Mouse (Mus musculus): ENCODE measurements around the gene Med14. TPM values are rescaled to one million over a fixed set of nuclear protein-coding genes. Genes with fewer than 3 reads are reported as not detected.

The Med14 gene
- polyA plus RNA-seq (2016; fragmentation: Nextera tagmentation; extraction: Ambion mirVana), result 17.7 and 21.6 TPM in 2 replicates

DNA sequence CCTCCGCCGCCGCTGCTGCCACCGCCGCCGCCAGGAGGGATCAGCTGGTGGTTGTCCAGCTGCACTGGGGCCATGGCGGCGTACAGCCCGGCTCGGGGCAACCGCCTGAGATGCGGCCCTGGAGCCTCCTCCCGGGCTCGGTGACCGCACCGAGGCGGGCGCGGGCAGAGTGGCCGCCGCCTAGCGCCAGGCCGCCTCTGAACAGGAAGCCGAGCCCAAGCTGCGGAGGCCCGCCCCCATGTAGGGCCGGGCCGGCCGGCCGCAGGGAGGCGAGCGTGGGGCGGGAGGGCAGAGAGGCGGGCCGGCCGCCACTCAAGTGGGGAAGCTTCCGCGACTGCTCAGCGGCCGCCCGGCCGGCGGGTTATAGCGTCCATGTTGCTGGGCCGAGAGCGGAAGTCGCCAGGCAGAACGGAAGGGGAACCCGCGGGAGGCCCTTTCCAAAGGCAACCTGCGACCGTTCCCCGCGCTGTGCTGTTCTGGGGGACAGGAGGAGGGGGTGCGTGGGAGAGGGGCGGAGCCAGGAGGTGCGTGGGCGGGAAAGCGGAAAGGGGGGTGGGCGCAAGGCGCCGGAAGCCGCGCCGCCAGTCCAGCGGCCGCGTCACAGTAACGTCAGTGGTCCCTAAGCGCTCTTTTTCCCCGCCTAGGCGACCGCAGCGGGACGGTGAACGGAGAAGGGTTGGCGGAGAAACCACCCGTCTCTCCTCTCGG is at the start of gene Med14:
Gene Med14, minus strand, starts transcription at position 448 of the 708 bp plus-strand sequence.
- H3K4me3 ChIP-seq, result peak within 1 kb of the TSS; percentile 69
- 4% methylated on average over 67 of the region's 79 CpGs for WGBS

DNA sequence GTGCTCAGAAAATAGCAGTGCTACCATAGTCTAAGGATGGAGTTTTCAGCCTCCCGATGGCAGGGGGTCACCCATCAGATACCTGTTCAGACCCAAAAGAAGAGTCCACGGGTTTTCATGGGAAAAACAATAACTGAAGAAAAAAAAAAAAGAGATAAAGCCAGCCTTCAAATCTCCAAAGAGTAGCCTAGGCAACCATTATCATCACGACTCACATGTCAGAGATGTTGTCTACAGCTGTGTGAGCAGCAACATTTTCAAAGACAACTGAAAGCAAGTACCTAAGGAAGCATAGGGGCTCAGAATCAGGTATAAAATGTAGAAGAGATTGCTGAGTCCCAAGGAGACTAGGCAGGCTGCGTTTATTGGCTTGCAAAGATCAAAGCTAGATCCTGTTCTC is 38.7 kb upstream of the Med14 start:
- H3K4me1 ChIP-seq, result no peaks in the 10 kb centered on the region
- no peaks in the 10 kb centered on the region for H3K36me3 ChIP-seq
- no peaks in the 10 kb centered on the region for H3K9me3 ChIP-seq
- no peak for DNase-seq (ENCODE audit: low spot score)
- 62% methylated on average over 4 of the region's 4 CpGs for WGBS
- H3K27me3 ChIP-seq (ENCODE audit: insufficient read depth, poor library complexity, severe bottlenecking), result no peaks in the 10 kb centered on the region
- no peak overlapping the region for H3K27ac ChIP-seq
- no peak overlapping the region for H3K4me3 ChIP-seq

More for the DNA sequence above, at the start of gene Med14:
- Histone ChIP-seq H3K27me3 (ENCODE audit: insufficient read depth, poor library complexity, severe bottlenecking) (peaks cover 13% of the 10 kb centered on the region), H3K9me3 (0 out of 2 replicates have a peak, but pooled peaks cover 2% of the 10 kb centered on the region), H3K27ac (peak within 1 kb of the TSS; percentile 93), H3K36me3 (no peaks in the 10 kb centered on the region), H3K4me1 (no peaks in the 10 kb centered on the region)
- DNase-seq (ENCODE audit: low spot score), result peak; percentile 94

DNA sequence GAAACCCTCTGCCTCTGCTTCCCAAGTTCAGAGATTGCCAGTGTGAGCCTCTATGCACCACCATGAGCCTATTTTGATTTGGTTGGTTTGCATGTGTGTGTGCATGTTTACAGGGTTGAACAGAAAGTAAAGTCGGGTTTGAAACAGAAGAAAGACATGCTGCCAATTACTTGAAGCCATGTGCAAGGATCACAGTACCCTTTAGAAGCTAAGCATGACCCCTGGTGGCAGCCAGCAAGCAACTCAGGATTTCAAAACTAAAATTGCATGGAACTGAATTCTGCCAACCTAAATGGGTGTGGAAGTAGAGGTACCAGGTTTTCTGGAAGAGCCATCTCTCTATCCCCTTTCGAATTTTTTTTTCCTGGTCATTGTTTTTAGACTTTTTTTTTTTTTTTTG is 33.0 kb upstream of the Med14 start:
- Histone ChIP-seq H3K27me3 (ENCODE audit: insufficient read depth, poor library complexity, severe bottlenecking) (no peaks in the 10 kb centered on the region), H3K4me3 (no peak overlapping the region), H3K27ac (no peak overlapping the region), H3K4me1 (no peaks in the 10 kb centered on the region), H3K9me3 (no peaks in the 10 kb centered on the region), H3K36me3 (no peaks in the 10 kb centered on the region)
- no peak for DNase-seq (ENCODE audit: low spot score)
- WGBS, result 39% methylated on average over 2 of the region's 2 CpGs

DNA sequence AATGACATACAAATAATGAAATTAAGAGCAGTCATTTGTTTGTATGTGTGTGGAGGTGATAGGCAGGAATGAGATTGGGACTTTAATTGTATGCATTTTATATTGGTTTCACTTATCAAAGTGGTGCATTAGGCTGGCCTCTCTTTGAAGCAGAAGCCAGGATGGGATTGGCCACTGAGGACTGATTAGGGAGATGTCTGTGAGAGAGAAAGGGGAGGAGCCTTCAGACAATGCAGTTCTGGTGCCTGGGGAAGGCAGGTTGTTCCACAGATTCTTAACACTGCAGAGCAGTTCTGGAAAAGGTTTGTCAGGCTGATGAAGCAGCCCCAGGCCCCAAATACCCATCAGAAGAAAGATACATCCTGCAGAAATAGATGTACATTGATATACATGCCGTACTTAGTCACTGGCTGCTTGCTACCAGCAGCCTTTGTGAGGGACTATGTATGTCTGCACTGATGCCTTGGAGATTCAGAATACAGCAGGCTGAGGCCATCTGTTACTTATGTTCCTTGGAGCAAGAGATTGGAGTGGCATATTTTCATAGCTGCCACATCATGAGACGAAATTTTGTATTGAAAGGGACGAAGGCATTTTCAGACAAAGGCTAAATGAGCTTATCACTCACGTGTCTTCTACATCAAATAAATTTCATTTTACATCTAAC is 29.9 kb upstream of the Med14 start:
- WGBS, result 78% methylated on average over 4 of the region's 4 CpGs
- Histone ChIP-seq H3K9me3 (no peaks in the 10 kb centered on the region), H3K36me3 (no peaks in the 10 kb centered on the region), H3K27me3 (ENCODE audit: insufficient read depth, poor library complexity, severe bottlenecking) (no peaks in the 10 kb centered on the region), H3K4me3 (no peak overlapping the region), H3K4me1 (no peaks in the 10 kb centered on the region), H3K27ac (no peak overlapping the region)
- DNase-seq (ENCODE audit: low spot score), result no peak

DNA sequence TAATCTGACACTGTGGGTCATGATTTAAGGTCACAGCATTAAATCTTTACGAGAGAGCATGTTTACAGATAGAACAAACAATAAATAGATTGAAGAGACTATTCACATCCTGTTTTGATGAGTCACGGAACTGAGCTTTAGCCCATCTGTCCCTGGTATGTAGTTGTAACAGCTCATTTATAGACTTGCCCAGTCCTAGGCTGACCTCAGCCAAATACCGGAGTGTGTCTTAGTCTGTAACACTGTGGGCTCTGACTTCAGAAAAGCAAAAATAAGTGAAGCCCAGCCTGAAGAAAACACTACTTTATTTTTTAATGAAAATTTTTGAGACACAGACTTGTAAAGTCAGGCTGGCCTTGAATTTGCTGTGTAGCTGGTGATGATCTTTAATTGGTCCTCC is 11.4 kb upstream of the Med14 start:
- Histone ChIP-seq H3K4me3 (no peak overlapping the region), H3K36me3 (no peaks in the 10 kb centered on the region), H3K27ac (no peak overlapping the region), H3K9me3 (no peaks in the 10 kb centered on the region), H3K27me3 (ENCODE audit: insufficient read depth, poor library complexity, severe bottlenecking) (no peaks in the 10 kb centered on the region), H3K4me1 (no peaks in the 10 kb centered on the region)
- no peak for DNase-seq (ENCODE audit: low spot score)
- 75% methylated on average over 3 of the region's 3 CpGs for WGBS

DNA sequence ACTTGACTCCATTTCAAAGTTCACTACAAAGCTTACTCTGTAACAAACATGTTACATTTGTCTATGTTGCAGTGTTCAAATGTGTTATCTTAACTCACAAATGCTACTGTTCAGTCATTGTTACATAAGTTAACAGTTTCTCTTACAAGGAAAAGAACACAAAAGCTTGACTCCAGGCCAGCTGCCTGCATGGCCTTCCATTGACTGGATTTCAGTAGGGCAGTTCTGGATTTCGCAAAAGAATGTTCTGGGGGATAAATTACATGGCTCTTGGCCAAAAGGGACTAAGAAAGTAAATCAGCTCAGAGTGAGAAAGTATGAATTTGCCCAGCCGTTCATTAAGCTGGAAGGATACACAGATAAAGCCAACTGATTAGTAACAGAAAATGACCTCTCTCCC is 9.7 kb upstream of the Med14 start:
- no peaks in the 10 kb centered on the region for H3K27me3 ChIP-seq (ENCODE audit: insufficient read depth, poor library complexity, severe bottlenecking)
- no peak overlapping the region for H3K27ac ChIP-seq
- DNase-seq (ENCODE audit: low spot score), result no peak
- H3K4me1 ChIP-seq, result no peaks in the 10 kb centered on the region
- 70% methylated on average over 2 of the region's 2 CpGs for WGBS
- no peaks in the 10 kb centered on the region for H3K36me3 ChIP-seq
- H3K9me3 ChIP-seq, result no peaks in the 10 kb centered on the region
- no peak overlapping the region for H3K4me3 ChIP-seq

DNA sequence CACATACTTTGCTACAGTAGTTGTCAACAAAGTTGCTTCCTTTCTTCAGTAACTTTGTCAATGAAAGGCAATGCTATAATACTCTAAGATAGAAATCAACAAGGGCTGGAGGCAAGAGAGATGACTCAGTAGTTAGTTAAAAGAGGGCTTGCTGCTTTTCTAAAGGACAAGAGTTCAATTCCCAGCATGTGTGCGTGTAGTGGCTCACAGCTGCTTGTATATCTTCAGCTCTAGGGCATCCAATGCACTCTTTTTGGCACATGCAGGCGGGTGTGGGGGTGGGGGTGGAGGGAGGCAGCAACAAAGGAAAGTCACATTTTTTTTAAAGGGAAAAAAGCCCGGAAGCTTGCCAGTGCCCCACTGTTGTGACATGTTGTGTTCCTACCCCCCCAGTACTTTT is 6.7 kb upstream of the Med14 start:
- no peaks in the 10 kb centered on the region for H3K27me3 ChIP-seq (ENCODE audit: insufficient read depth, poor library complexity, severe bottlenecking)
- no peaks in the 10 kb centered on the region for H3K36me3 ChIP-seq
- no peaks in the 10 kb centered on the region for H3K9me3 ChIP-seq
- no peak for DNase-seq (ENCODE audit: low spot score)
- H3K4me3 ChIP-seq, result no peak overlapping the region
- WGBS, result 54% methylated on average over 3 of the region's 3 CpGs
- H3K4me1 ChIP-seq, result no peaks in the 10 kb centered on the region
- no peak overlapping the region for H3K27ac ChIP-seq

DNA sequence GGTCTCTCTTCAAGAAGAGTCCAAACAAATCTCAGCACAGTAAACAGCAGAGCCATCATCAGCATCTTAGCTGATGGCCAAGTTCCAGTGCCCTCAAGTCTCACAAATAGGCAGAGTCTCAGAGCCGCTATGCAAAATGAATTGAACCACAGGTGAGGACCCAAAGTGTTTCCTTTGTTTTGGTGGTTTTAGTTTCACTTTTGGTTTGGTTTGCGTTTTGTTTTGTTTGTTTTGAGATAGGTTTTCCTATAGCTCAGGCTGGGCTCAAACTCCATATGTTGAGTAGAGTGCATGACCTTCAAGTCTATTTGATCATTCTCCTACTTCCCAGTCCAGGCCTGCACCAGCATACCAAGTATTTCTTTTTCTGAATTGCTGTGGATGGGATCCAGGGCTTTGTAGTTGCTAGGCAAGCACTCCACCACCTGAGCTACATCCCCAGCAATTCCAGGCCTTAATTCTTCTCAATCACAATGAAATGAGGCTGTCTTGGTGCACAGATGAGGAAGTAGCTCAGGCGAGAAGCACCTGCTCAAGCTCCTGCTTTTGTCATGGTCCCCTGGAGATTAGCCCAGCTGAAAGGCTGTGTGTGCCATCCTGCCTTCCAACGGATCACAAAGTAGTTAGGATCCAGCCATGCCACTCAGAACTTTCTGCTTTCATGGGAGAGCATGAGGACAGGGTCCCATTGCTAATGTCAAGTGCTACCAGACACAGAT is 5.1 kb upstream of the Med14 start:
- Histone ChIP-seq H3K36me3 (no peaks in the 10 kb centered on the region), H3K4me3 (no peak overlapping the region), H3K27ac (no peak overlapping the region), H3K27me3 (ENCODE audit: insufficient read depth, poor library complexity, severe bottlenecking) (peaks cover 3% of the 10 kb centered on the region), H3K4me1 (no peaks in the 10 kb centered on the region), H3K9me3 (0 out of 2 replicates have a peak, but pooled peaks cover under 1% of the 10 kb centered on the region)
- WGBS, result 66% methylated on average over 4 of the region's 4 CpGs
- DNase-seq (ENCODE audit: low spot score), result no peak

DNA sequence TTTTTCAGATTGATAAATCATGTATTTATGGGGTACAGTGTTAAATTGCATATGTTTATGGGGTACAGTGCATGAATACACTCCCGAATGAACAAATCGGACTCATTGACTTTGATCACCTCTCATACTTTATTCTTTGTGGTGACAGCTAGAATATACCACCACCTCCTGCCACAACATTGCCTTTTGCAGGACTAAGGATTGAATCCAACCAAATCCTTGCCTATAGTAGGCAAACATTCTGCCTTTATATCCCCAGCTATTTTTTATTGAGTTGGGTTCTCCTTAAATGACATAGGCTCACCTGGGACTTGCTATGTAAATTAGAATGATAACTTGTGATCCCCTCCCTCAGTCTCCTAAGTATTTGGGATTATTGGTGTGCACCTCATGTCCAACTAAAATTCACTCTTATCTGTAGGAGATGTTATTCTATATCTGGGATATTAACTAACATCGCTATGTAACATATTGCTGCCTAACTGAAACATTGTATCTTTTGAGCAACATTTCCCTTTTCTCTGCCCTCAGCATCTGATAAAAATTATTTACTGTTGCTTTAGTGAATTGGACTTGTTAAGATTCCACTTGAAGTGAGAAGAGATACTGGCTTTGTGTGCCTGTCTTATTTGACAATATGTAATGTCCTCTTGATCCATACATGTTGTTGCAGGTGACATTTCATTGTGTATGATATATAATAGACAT is 1.4 kb upstream of the Med14 start:
- DNase-seq (ENCODE audit: low spot score), result no peak
- Histone ChIP-seq H3K9me3 (0 out of 2 replicates have a peak, but pooled peaks cover 2% of the 10 kb centered on the region), H3K36me3 (no peaks in the 10 kb centered on the region), H3K4me3 (peak overlapping the region; percentile 69), H3K27ac (peak overlapping the region; percentile 93), H3K27me3 (ENCODE audit: insufficient read depth, poor library complexity, severe bottlenecking) (peaks cover 13% of the 10 kb centered on the region), H3K4me1 (no peaks in the 10 kb centered on the region)
- 85% methylated on average over 3 of the region's 3 CpGs for WGBS

DNA sequence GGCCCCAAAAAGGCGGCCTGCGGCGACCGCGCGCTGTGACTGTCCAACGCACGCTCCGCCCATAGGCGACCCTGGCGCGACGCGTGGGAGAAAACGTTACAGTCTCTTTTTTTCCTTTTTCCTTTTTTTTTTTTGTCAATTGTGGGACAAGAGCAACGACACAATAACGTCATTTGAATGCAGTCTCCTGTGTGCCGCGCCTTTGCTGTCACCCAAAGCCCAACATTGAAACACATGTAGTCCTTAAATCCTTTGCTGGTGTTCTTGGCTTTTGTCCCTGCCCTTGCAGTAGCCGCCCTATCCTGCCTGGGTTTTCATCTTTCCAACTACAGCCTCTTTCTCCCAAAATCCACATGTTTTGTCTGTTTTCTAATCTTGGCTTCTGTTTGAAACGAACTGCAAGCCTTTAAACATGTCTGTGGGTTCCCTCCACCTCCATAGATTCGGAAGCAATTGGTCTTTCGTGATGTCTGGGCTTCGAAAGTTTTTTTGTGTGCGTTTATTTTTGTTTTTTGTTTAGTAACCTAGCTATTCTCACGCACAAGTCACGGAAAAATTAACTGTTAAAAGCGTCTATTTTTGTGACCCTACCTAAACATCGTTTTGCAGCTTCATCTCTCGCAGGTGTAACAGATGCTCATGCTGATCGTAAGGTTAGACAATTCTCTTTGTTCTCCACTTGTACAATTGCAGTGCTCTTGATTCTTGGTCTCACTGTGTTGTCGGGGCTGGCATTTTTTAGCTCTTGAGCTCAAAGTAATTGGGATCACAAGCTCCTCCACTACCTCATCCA is 657 bp upstream of the Med14 start:
- no peaks in the 10 kb centered on the region for H3K36me3 ChIP-seq
- H3K4me3 ChIP-seq, result peak overlapping the region; percentile 69
- 0 out of 2 replicates have a peak, but pooled peaks cover 2% of the 10 kb centered on the region for H3K9me3 ChIP-seq
- peaks cover 13% of the 10 kb centered on the region for H3K27me3 ChIP-seq (ENCODE audit: insufficient read depth, poor library complexity, severe bottlenecking)
- no peak for DNase-seq (ENCODE audit: low spot score)
- H3K27ac ChIP-seq, result peak overlapping the region; percentile 93
- no peaks in the 10 kb centered on the region for H3K4me1 ChIP-seq
- 12% methylated on average over 32 of the region's 32 CpGs for WGBS

DNA sequence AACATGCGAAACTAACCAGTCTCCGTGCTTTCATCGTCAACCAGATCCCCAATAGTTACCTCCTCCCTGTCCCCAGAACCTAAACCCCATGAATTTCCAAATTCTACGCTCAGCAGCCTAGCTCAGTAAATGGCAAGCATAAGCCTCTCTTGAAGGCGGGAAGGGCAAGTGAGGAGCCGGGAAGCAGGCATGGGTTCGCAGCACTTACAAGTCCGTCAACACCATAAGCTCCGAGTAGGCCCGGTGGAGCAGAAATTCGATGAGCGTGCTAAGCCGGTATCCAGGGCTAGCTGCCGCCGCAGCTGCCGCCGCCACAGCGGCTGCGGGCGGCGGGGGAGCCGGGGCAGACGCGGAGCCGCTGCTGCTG is 631 bp downstream of the Med14 start:
- peak overlapping the region; percentile 93 for H3K27ac ChIP-seq
- DNase-seq (ENCODE audit: low spot score), result peak; percentile 77
- WGBS, result 8% methylated on average over 25 of the region's 25 CpGs

DNA sequence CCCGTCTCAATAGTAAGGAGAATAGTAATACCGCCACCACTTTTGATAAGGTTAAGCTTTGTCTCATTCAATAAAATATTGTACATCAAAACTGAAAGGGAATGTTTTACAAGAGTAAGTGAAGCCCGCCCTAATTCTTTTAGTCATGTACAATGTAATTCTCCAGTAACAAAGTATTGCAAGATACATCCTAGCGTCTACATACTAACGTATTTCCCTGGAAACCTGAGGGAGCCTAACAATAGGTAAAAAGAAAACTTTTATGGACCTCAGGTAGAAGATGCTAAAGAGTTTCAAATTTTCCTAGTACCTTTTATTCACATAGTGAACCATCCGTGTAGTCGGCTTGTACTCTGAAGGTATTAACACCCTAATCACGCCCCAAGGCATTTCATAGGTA is 1.4 kb downstream of the Med14 start:
- peaks cover 13% of the 10 kb centered on the region for H3K27me3 ChIP-seq (ENCODE audit: insufficient read depth, poor library complexity, severe bottlenecking)
- no peaks in the 10 kb centered on the region for H3K36me3 ChIP-seq
- DNase-seq (ENCODE audit: low spot score), result no peak
- peak overlapping the region; percentile 93; the same call in 1 of the 2 replicates for H3K27ac ChIP-seq
- peak overlapping the region; percentile 69 for H3K4me3 ChIP-seq
- WGBS, result 16% methylated on average over 8 of the region's 8 CpGs
- 0 out of 2 replicates have a peak, but pooled peaks cover 2% of the 10 kb centered on the region for H3K9me3 ChIP-seq
- H3K4me1 ChIP-seq, result no peaks in the 10 kb centered on the region

More for the DNA sequence above, 631 bp downstream of the Med14 start:
- Histone ChIP-seq H3K27me3 (ENCODE audit: insufficient read depth, poor library complexity, severe bottlenecking) (peaks cover 13% of the 10 kb centered on the region), H3K4me1 (no peaks in the 10 kb centered on the region), H3K36me3 (no peaks in the 10 kb centered on the region), H3K9me3 (0 out of 2 replicates have a peak, but pooled peaks cover 2% of the 10 kb centered on the region), H3K4me3 (peak overlapping the region; percentile 69)

Data from heart, embryonic 10.5 days (tissue).